Mouse (Mus musculus) urinary bladder, postnatal 14 days (tissue): ENCODE measurements at regions not wholly inside any gene's neighbourhood (a gene's known extent, or its start where the extent isn't known, plus 50 kb on each side); places are given as distances from the start of the nearest gene placed in this dataset.

Experiments used
- DNase-seq: peaks from one replicate; pipeline ENCODE4 v3.0.0; 2021; ENCODE audit warnings: low spot score

DNA sequence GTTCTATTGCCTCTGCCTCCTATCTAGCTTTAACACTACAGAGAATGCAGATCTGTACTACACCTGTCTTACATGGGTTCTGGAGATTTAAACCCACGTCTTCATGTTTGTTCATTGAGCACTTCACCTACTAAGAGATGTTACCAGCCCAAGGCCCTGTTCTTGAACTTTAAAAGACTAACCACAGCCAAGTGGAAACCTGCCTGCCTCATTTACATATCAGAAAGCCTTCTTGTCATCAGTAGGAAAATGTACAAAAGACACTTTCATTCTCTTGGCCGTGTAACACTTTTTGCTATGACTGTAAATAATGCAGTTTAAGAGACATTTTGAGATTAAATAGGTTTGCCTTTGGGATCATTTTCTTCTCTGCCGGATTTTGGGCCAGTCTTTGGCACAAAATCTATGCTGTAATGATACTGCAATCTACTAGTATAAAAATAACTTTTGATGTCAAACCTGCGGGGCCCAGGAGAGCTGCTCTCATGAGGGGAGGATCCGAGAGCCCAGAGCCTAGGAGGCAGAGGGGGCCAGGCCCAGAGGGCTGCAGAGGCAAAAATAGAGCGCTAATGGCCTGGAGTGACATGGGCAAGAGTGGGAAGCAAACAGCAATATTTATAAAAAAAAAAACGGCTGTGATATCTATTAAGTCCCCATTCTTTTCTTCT is 318.4 kb upstream of the Myo3a start:
- DNase-seq = no peak

DNA sequence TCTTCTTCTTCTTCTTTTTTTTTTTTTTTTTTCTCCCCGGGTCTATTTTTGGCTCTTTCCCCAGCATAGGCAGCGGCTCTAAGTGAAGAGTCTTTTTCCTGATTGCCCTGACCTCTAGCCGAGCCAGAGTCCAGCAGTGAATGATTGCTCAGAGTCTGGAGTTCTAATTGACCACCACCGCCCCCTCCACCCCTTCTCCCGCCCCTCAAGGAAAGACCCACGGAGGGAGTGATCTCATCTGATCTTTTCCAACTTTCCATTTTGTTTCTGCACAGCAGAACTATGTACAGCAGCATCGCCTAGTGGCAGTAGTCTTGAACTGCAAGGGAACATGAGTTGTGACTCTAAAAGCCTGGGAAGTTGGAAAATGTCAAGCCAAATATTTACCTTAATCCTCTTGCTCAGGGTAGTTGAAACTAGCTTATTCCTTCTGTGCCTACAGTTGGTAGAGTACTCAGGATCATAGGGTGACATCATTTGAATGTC is 317.8 kb upstream of the Myo3a start:
- peak; percentile 66 for DNase-seq

DNA sequence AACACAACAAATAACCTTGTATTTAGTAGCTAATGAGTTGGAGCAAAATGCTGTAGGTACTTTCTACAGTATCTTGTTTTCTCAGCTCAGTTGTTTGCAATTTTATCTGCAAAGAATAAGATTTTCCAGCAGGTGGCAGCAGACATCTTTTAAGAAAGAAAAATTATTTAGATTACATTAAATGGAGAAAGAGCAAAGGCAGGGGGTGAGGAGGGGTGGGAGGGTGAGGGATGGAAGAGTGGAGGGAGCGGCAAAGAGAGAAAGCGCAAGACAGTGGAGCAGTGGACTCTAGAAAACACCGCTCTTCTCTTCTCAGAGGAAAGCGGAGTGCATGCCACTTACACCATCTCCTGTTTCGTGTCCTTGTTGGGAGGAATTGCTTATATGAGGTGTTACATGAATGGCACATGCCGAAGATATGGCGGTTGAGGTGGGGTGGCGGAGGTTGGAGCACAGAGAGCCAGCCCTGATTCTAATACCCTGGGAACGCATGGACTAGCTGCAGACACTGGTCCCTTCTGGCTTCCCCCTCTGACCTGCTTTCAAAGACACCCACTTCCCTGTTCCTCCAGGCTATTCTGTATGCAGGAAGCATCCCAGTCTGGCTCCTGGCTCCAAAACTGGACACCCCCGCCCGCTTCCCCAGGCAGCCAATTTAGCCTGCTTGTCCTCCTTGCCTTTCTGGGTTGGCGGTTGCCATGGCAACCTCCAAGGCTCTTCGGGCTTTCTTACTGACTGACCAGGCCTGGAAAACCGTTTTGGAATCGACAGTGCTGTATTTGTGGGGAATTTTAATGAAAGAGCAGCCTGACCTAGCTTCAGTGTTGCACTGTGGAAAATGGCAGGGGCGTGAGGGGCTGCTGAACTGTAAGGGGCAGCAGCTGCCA is 309.3 kb upstream of the Myo3a start:
- DNase-seq = peak; percentile 6

DNA sequence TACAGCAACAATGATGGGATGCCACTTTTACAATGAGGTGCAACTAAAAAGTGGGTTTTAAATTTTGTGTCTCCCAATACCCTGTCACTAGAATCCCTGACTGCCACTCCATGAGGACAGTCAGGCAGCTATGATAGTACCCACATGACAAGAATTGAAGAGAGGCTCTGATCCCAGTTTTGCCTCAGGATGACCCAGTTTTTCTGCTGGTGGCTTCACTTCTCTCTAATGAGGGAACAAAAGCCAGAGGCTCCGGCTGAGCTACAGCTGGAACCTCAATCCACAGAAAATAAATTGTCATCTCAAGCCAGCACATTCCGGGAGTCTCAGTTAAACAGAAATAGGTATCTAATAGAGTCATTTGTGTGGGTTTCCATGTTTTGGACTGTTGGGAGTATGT is 308.2 kb upstream of the Myo3a start:
- DNase-seq = no peak

DNA sequence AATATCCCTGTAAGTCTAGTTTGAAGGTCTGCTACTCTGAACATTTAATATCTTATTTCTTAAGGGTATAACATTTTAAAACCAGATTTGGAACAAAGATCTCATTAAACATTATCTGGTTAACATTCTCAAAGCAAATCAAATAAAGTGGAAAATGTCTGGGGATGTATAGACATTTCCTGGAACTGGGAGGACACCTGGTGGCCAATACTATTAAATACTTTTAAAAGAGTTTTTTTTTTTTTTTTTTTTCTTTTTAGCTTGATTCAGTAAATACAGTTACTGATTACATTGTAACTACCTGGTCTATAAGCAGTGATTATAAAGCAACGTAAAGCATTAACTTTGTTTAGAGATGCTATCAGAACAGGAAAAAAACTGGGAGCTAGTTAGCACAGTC is 299.6 kb upstream of the Myo3a start:
- no peak for DNase-seq

DNA sequence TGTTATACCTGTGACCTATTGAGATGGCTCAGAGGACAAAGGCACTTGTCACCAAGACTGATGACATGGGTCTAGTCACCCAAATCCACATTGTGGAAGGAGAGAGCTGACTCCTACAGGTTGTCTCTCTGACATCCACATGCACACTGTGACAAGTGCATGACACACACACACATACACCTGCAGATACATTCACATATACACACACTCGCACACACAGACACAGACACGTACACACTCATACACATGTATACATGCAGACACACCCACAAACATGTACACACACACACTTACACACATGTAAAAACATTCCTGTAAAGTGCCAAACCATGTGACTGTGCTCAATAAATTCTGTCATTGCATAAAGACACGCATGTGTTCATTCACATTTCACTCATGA is 287.3 kb upstream of the Myo3a start:
- no peak for DNase-seq

DNA sequence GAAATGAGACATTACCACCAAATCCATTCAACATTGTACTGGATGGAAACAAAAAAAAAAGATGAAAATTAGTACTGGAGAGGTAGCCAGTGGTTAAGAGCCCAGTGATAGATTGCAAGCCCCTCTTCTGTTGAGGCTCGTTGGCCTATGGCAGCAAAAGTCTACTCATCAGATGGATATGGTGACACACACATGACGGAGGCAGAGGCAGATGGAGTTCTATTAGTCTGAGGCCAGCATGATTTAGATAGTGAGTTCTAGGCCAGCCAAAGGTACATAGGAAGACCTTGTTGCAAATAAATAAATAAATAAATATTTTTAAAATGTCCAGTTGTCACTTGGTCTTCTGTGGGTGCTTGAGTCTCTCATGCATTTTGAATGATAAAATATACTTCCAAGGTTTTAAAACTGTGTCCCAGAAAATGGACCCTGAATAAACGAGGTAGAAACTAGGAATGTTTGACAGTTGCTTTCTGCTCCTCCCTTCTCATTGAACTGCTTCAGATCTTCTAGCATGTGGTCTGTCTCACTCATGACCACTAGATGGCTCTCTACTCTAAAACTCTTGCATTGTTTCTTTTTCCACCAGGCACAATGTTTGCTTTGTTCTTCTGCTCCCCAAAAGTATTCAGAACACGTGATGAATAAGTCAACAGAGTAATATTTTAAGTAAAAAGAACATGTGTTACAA is 286.4 kb upstream of the Myo3a start:
- DNase-seq = no peak

DNA sequence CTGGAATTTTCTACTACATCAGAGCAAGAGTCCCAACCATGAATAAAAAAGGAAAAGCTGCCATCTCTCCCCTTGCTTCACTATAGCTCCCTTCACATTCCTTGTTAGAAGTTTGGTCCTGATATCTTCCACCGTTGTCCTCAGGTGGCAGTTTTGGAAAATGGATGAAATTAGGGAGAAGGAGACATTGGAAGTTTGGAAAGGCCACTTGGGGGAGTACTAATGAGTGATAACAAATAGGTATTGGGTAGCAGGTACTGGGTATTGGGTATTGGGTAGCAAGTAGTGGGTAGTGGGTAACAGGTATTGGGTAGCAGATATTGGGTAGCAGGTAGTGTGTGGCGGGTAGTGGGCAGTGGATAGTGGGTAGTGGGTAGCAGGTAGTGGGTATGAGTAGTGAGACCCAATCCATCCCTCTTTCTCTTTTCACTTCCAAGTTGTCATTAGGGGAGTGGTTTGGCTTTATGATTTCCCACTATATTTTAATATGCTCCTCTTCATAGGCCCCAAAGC is 285.8 kb upstream of the Myo3a start:
- no peak for DNase-seq

DNA sequence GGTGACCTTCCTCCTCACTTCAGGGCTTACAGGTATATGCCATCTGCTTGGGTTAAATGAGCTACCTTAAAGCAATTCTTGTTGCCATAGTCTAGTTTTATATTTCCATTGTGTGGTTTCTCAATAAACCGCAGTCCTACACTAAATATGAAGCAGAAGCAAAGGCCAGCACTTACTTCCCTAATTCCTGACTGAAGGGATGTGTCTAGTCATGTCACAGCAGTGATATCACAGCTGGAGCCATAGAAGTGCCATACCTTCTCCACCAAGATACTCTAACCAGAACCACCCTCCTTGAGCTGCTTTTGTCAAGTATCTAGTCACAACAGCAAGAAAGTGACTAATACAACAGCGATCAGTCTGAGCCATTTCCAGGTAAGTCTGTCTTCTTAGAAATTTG is 283.6 kb upstream of the Myo3a start:
- DNase-seq = no peak

DNA sequence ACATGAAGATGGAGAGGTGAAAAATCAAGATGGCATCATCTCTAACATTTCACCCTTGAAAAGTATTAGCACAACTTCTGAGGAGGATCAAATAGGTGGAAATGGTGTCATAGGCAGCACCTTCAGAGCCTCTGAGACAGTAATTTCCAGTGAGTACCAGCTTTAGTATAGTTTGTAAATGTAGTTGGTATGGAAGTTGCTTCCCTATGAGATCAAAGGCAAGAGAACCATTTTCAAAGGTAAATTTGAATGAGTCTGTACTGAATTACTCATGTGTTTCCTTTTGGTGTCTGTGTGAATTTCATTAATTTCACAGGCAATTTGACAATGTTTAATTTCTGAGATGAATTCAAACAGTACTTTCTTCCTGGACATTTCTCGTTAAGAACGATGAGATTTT is 280.8 kb upstream of the Myo3a start:
- DNase-seq = no peak

DNA sequence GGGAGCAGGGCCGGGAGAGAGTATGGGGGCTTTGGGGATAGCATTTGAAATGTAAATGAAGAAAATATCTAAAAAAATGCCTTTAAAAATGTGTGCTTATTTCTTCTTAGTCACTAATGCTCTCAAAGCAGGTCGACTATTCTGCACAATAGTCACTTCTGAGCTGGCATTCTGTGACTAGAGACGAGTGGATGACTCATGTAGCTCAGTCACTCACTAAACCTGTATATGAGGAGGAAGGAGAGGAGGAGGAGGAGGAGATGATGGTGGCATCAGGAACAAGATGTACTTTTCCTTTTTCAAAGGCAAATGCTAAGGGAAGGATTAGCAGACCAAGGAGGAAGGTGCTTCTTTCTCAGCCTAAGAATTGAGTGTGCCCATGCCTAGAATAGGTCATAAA is 276.0 kb upstream of the Myo3a start:
- no peak for DNase-seq

DNA sequence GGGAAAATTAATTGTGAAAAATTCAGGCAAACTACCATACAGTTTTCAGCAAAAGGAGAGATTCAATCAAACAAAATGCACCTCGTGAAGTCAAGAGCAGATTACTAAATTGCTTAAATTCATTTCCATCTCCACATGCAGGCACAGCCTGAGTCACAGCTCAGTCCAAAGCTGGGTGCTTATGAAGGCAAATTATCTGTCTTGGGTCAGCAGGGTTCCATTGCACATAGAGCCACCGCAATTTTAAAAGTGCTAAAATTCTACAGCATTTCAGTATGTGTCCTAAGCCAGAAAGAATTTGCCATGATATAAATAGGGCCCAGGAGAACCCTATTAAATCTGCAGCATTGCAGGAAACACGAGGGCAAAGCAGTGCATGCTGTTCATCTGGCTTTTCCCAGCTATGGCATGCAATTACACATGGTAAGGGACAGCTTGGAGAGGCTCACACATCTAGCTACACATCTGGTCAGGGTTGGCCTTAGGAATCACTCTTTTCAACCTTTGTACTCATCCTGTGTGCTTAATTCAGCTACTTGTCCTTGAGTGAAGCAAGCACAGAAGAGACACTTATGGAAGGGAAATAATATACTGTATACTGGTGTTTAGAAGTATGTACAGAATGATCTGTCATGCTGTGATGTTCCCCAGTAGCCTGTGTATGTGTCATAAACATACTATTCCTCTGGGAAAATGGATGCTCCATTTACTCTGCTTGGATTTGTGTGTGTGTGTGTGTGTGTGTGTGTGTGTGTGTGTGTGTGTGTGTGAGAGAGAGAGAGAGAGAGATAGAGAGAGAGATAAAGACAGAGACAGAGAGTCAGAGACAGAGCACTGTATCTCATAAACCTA is 271.0 kb upstream of the Myo3a start:
- DNase-seq = no peak

DNA sequence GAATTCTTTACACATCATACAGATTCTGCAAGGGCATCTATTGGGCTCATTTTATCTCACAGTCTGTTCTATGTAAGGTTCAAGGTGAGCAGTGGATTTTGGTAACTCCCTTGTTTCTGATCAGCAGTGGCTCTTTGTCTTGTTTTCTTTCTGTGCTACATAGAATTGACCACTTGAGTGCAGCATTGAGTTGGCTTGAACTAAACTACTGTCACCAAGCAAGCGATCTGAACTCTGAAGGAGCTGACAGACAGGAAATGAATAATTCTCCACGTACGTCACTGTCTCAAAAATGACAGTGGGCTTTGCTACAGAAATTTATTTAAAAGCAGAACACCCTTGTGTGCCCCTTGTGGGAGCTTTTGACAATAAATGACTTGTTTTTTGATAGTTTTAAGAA is 268.9 kb upstream of the Myo3a start:
- peak; percentile 11 for DNase-seq

DNA sequence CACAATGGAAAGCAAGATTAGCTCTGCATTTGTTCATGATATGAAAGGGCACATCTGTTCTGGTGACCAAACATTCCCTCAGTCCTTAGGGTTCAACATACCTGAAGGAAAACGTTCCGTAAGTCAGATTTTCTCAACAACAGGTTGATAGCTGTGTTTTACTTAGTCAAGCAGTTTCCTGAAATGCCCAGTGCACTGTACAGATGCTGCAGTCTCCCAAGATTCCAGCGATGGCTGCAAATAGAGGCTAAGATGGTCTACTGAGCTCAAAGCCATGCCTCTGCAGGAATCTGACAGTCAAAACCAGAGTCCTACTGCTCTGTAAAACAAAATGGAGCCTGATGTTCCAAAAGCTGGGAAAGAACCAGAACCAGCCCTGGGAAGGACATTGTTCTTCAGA is 268.5 kb upstream of the Myo3a start:
- no peak for DNase-seq

DNA sequence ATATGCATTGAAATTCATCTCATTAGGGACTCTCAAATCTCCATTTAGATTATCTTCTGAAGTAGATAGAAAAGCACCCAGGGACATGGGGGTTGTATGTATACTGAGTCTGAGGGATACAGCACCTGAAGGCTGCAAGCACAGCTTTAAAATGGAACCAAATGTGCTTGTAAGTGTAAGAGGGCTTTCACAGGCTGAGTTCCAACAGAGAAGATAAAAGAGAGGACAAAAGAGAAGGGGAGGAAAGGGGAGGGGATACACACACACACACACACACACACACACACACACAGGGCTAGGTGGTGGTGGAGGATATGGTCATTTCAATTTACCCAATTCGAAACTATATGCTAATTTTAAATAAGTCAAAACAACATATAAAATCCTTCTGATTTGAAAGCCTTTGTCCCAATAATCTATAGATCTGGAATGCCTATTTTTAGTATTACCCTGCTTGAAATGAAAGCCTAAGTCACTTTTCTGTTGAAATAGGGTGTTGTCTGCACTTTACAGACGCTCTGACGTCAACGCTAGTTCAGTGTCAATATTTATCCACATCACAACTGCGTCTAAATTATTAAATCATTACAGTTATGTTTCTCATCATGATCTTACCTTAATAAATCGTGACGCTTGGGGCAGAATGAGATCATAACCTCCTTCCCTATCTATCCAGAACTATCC is 263.8 kb upstream of the Myo3a start:
- no peak for DNase-seq

DNA sequence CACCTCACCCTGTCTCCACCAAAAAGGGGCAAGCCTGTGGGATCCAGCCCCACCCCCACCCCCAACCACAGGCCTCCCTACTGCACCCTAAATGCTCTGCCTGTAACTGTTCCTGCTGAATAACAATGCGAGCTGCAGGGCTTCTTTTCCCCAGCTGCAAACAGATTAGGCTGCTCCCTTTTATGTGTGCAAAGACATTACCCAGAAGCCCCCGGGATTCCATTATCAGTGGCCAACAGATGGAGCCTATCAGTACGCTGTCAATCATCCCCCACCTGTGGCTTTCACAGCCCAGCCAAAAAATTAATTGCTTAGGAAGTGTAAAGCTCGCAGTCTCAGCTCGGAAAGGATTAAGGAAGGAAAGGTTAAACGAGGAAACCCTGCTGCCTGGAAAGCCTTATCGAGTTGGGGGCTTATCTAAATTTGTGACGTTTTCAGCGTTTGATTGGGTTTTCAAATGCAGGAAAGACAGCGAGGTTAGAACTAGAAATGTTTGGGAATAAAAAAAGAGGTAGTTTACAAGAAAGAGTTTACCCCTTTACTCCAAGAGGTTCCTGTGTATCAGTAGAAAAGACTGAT is 263.2 kb upstream of the Myo3a start:
- DNase-seq = no peak

DNA sequence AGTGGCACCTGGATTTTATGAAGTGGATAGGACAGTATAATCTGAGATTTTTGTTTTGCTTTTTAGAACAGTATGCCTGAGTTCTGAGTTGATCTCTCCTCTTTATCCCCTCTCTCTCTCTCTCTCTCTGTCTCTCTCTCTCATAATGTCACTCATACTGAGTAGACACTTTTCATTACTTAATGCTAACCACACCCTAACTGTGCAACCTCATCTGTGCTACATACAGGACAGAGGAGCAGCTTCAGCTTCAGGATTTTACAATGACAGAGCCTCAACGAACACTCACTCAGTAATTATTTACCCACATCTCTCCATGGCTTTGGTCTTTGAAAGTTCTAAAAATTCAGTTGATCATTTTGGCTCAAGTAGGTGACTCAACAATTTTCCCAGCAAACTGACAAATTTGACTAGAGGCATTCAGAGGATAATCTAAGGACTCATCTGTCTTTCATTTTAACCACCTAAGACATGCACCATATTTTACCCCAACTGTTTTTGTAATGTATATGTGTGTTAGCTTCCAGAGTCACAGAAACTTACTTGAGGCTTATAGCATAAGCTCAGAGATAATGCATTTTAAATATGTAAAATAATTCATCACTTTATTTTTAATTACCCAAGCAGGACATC is 256.4 kb upstream of the Myo3a start:
- no peak for DNase-seq

DNA sequence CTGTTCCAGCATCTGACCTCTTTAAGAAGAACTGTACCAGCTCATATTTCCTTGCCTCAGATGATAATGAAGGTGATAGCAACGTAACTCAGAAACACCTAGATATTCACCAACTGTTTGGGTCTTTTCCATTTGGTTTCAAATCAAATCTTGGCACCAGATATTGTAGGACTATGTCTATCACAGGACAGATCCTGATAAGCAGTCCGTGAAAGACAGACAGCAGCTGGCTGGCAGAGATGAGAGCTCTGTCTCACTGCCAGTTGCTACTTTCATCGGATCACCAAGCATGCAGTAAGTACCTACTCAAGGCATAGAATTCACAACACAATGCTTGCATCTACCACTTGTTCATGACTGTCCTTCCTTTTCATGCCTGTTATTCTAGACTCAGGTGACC is 252.7 kb upstream of the Myo3a start:
- DNase-seq = no peak

DNA sequence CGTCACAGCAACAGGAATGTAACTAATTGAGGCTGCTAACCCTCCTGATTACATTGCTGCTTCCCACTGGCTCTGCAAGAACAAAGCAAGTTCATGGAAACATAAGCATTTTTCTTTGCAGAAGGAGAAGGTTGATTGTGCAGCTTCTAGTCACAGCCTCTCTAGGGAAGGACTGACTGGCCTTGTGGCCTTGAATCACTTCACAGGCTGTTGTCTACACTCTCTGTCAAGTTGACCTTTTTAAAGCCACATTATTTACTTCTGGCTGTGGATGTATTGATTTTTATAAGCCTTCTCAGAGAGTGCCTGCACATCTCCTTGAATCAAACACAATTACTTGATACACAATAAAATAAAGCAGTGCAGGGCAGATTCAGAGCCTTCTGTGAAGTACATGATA is 251.8 kb upstream of the Myo3a start:
- DNase-seq = no peak

DNA sequence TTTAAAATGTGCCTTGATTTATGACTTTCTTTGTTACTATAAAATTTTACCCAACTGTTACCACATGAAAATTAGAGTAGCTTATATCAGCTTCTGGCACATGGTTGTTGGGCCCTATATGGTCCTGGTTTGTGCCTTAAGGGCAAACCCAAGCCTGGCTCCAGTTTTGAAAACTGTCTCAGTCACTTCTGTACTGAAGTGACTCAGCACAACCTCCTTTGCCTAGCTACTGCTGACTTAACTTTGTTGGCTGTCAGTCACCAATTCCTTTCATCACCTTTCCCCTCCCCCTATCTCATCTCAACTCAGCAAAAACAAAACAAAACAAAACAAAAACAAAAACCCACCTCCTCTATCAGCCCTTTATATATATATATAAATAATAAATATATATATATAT is 251.0 kb upstream of the Myo3a start:
- no peak for DNase-seq
